Mouse (Mus musculus) CH12.LX (cell line): Measurements from ENCODE around the gene Myrip.

Experiments
- CTCF ChIP-seq, 2 experiments: IDR thresholded peaks in 1 of 2; conservative IDR thresholded peaks in 1 of 2; 2 replicates each; pipeline ENCODE4 v1.5.1; 2011 to 2012; ENCODE audit warnings: low read depth in 2 of 2, low read length in 2 of 2, improper control_type of control experiment in 1 of 2, inconsistent platforms in 1 of 2, mild to moderate bottlenecking in 1 of 2, moderate library complexity in 1 of 2
- EP300 ChIP-seq: IDR thresholded peaks from 2 replicates; pipeline ENCODE4 v1.6.1; 2011; ENCODE audit warnings: low read length, improper control_type of control experiment
- IRF4 ChIP-seq: IDR thresholded peaks from 2 replicates; pipeline ENCODE4 v1.6.1; 2014; ENCODE audit warnings: low read depth, mild to moderate bottlenecking, inconsistent platforms, low read length, improper control_type of control experiment
- JUND ChIP-seq: conservative IDR thresholded peaks from 2 replicates; pipeline ENCODE4 v1.6.1; 2011; ENCODE audit warnings: low read depth, low read length, improper control_type of control experiment
- MAFK ChIP-seq: IDR thresholded peaks from 2 replicates; pipeline ENCODE4 v1.6.1; 2011; ENCODE audit warnings: low read length, improper control_type of control experiment; ENCODE audit not compliant: insufficient replicate concordance
- MAX ChIP-seq: IDR thresholded peaks from 2 replicates; pipeline ENCODE4 v1.6.1; 2011; ENCODE audit warnings: low read length, improper control_type of control experiment
- MAZ ChIP-seq: IDR thresholded peaks from 2 replicates; pipeline ENCODE4 v1.6.1; 2012; ENCODE audit warnings: low read depth, mild to moderate bottlenecking, inconsistent platforms, low read length, improper control_type of control experiment, moderate library complexity
- MXI1 ChIP-seq: IDR thresholded peaks from 2 replicates; pipeline ENCODE4 v1.6.1; 2011; ENCODE audit warnings: mild to moderate bottlenecking, low read depth, low read length, improper control_type of control experiment
- POLR2A ChIP-seq: IDR thresholded peaks from 2 replicates; pipeline ENCODE4 v1.6.1; 2011; ENCODE audit warnings: low read depth, mild to moderate bottlenecking, improper control_type of control experiment, low read length
- UBTF ChIP-seq: IDR thresholded peaks from 2 replicates; pipeline ENCODE4 v1.6.1; 2012; ENCODE audit warnings: low read depth, mild to moderate bottlenecking, inconsistent platforms, low read length, improper control_type of control experiment, moderate library complexity
- ZNF384 ChIP-seq: IDR thresholded peaks from 2 replicates; pipeline ENCODE4 v1.6.1; 2012; ENCODE audit warnings: low read depth, low read length, improper control_type of control experiment, inconsistent platforms

DNA sequence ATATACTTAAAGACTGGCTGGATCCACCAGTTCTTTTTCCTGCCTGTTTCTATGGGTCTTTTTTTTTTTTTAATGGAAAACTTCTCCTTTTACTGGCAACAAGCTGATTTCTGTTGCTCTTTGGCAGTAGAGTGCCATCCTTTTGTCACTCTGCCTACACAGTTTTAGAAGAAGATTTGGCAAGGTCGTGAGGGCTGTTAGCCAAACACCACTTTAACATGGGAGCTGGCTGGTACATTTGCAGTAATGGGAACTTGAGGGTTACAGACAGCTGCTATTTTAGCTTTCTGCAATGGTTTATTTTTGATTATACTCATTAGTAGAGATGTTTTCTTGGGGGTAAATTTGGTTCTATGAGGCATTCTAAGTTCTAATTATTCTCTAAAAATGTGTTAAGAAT, 137.5 kb downstream of the Myrip start:
- TF ChIP-seq MAZ (no peak), POLR2A (no peak), CTCF (conservative IDR thresholded peaks at IDR 0.05 in 1 of 2, IDR thresholded peaks at IDR 0.05 in 1 of 2; ENCODE audit: low read depth in 2 of 2, low read length in 2 of 2) (no peak), EP300 (no peak), MXI1 (no peak), IRF4 (no peak), MAX (no peak), UBTF (no peak), JUND (no peak), MAFK (no peak), ZNF384 (no peak)
